Mouse (Mus musculus): Measurements from ENCODE around the gene Chsy1.

Gene Chsy1

GRCm38 (mm10) chr7:66107930-66108329, 1.4 kb upstream of the Chsy1 start:
- in situ Hi-C loops (cut with MboI; ENCODE audit: low sequenced_read_pairs) = loop anchor here (10.0 kb wide), 3 partner anchors 157 to 557 kb away; no protein-coding TSS in a partner anchor

- in situ Hi-C loops (cut with MboI; ENCODE audit: low sequenced_read_pairs) = loop anchor here (10.0 kb wide), 3 partner anchors 155 to 555 kb away; no protein-coding TSS in a partner anchor
Observed at GRCm38 (mm10) chr7:66109855-66110635, 730 bp downstream of the Chsy1 start.

- in situ Hi-C loops (cut with MboI; ENCODE audit: low sequenced_read_pairs) = no loop called here
Observed at GRCm38 (mm10) chr7:66110636-66111112, 1.4 kb downstream of the Chsy1 start.

GRCm38 (mm10) chr7:66111211-66111610, 1.9 kb downstream of the Chsy1 start:
- in situ Hi-C loops (cut with MboI; ENCODE audit: low sequenced_read_pairs) = no loop called here

GRCm38 (mm10) chr7:66113561-66113960, 4.2 kb downstream of the Chsy1 start:
- in situ Hi-C loops (cut with MboI; ENCODE audit: low sequenced_read_pairs) = no loop called here

- in situ Hi-C loops (cut with MboI; ENCODE audit: low sequenced_read_pairs) = no loop called here
Observed at GRCm38 (mm10) chr7:66115821-66116343, 6.6 kb downstream of the Chsy1 start.

- in situ Hi-C loops (cut with MboI; ENCODE audit: low sequenced_read_pairs) = no loop called here
Observed at GRCm38 (mm10) chr7:66116906-66117482, 7.7 kb downstream of the Chsy1 start.

GRCm38 (mm10) chr7:66118046-66118445, 8.7 kb downstream of the Chsy1 start:
- in situ Hi-C loops (cut with MboI; ENCODE audit: low sequenced_read_pairs) = no loop called here

- in situ Hi-C loops (cut with MboI; ENCODE audit: low sequenced_read_pairs) = no loop called here
Observed at GRCm38 (mm10) chr7:66118796-66119195, 9.5 kb downstream of the Chsy1 start.

GRCm38 (mm10) chr7:66120139-66120538, 10.8 kb downstream of the Chsy1 start:
- in situ Hi-C loops (cut with MboI; ENCODE audit: low sequenced_read_pairs) = no loop called here

- in situ Hi-C loops (cut with MboI; ENCODE audit: low sequenced_read_pairs) = no loop called here
Observed at GRCm38 (mm10) chr7:66120702-66121396, 11.5 kb downstream of the Chsy1 start.

- in situ Hi-C loops (cut with MboI; ENCODE audit: low sequenced_read_pairs) = no loop called here
Observed at GRCm38 (mm10) chr7:66124551-66124968, 15.2 kb downstream of the Chsy1 start.

- in situ Hi-C loops (cut with MboI; ENCODE audit: low sequenced_read_pairs) = no loop called here
Observed at GRCm38 (mm10) chr7:66125368-66125767, 16.1 kb downstream of the Chsy1 start.

- in situ Hi-C loops (cut with MboI; ENCODE audit: low sequenced_read_pairs) = no loop called here
Observed at GRCm38 (mm10) chr7:66127951-66128645, 18.8 kb downstream of the Chsy1 start.

- in situ Hi-C loops (cut with MboI; ENCODE audit: low sequenced_read_pairs) = no loop called here
Observed at GRCm38 (mm10) chr7:66128857-66129256, 19.5 kb downstream of the Chsy1 start.

- in situ Hi-C loops (cut with MboI; ENCODE audit: low sequenced_read_pairs) = no loop called here
Observed at GRCm38 (mm10) chr7:66130296-66130695, 21.0 kb downstream of the Chsy1 start.

- in situ Hi-C loops (cut with MboI; ENCODE audit: low sequenced_read_pairs) = no loop called here
Observed at GRCm38 (mm10) chr7:66131776-66132421, 22.6 kb downstream of the Chsy1 start.

- in situ Hi-C loops (cut with MboI; ENCODE audit: low sequenced_read_pairs) = no loop called here
Observed at GRCm38 (mm10) chr7:66134154-66134553, 24.8 kb downstream of the Chsy1 start.

- in situ Hi-C loops (cut with MboI; ENCODE audit: low sequenced_read_pairs) = no loop called here
Observed at GRCm38 (mm10) chr7:66135644-66136043, 26.3 kb downstream of the Chsy1 start.

- in situ Hi-C loops (cut with MboI; ENCODE audit: low sequenced_read_pairs) = no loop called here
Observed at GRCm38 (mm10) chr7:66136187-66136586, 26.9 kb downstream of the Chsy1 start.
